Mouse (Mus musculus): ENCODE measurements around the gene Tmem223. TPM values are rescaled to one million over a fixed set of nuclear protein-coding genes. Genes with fewer than 3 reads are reported as not detected.

Tmem223 gene
- total and polyA plus RNA-seq, 3 experiments = 7.5 to 23.2 TPM; not detected in 1

GRCm38 (mm10) chr19:8763276-8763675 is 7.5 kb upstream of the Tmem223 start:
- peaks cover 3 to 11% of the 10 kb centered on the region in 2 experiments; a peak in 2 of 4 replicates for H3K4me1 ChIP-seq (ENCODE audit: control insufficient read depth in 1 of 2, insufficient read depth in 2 of 2, low read length in 2 of 2)
- no peak for DNase-seq (ENCODE audit: low read depth, low spot score)
- TF ChIP-seq TBP (IDR thresholded peaks at IDR 0.05; ENCODE audit: low read depth, low read length) = no peak
- no peak for TF ChIP-seq CTCF (IDR thresholded peaks at IDR 0.05 in 2 of 3, conservative IDR thresholded peaks at IDR 0.05 in 1 of 3; ENCODE audit: control insufficient read depth in 1 of 3, insufficient read depth in 1 of 3, low read depth in 2 of 3, low read length in 3 of 3, poor library complexity in 1 of 3, severe bottlenecking in 1 of 3)
- no peak for TF ChIP-seq CHD2 (IDR thresholded peaks at IDR 0.05; ENCODE audit: low read length)
- no peak for TF ChIP-seq ZMIZ1 (IDR thresholded peaks at IDR 0.05; ENCODE audit: low read depth, low read length)
- TF ChIP-seq ZKSCAN1 (IDR thresholded peaks at IDR 0.05; ENCODE audit: low read depth, low read length) = no peak
- TF ChIP-seq KAT2A (conservative IDR thresholded peaks at IDR 0.05; ENCODE audit: low read depth, low read length) = no peak
- no peak for TF ChIP-seq SIN3A (IDR thresholded peaks at IDR 0.05; ENCODE audit: low read length)
- no peak for TF ChIP-seq ETS1 (IDR thresholded peaks at IDR 0.05; ENCODE audit: low read depth, low read length)
- no peak for TF ChIP-seq EP300 (IDR thresholded peaks at IDR 0.05; ENCODE audit: low read depth in 1 of 2, low read length in 2 of 2)
- TF ChIP-seq HCFC1 (IDR thresholded peaks at IDR 0.05; ENCODE audit: low read depth, low read length) = no peak
- TF ChIP-seq POLR2AphosphoS5 (IDR thresholded peaks at IDR 0.05; ENCODE audit: borderline replicate concordance, low read depth, low read length) = no peak
- no peak for TF ChIP-seq ELF1 (IDR thresholded peaks at IDR 0.05; ENCODE audit: low read depth, low read length)
- TF ChIP-seq BHLHE40 (IDR thresholded peaks at IDR 0.05; ENCODE audit: borderline replicate concordance, low read depth, low read length) = no peak
- no peak for TF ChIP-seq RCOR1 (IDR thresholded peaks at IDR 0.05; ENCODE audit: low read depth, low read length)
- no peak for TF ChIP-seq MAZ (IDR thresholded peaks at IDR 0.05; ENCODE audit: low read depth, low read length)
- TF ChIP-seq MEF2A (IDR thresholded peaks at IDR 0.05; ENCODE audit: extremely low read depth, insufficient replicate concordance, low read depth, low read length, poor library complexity, severe bottlenecking) = no peak
- TF ChIP-seq ZNF384 (IDR thresholded peaks at IDR 0.05; ENCODE audit: low read depth, low read length) = no peak
- no peak for TF ChIP-seq RAD21 (IDR thresholded peaks at IDR 0.05; ENCODE audit: low read depth, low read length)
- peaks cover 16 to 39% of the 10 kb centered on the region in 2 experiments for H3K36me3 ChIP-seq (ENCODE audit: control insufficient read depth in 1 of 2, insufficient read depth in 2 of 2, low read length in 2 of 2)
- no peak overlapping the region for H3K27ac ChIP-seq (ENCODE audit: control insufficient read depth, low read depth, low read length)
- H3K27me3 ChIP-seq (ENCODE audit: control insufficient read depth in 1 of 2, insufficient read depth in 2 of 2, low read length in 2 of 2) = no peaks in the 10 kb centered on the region
- H3K79me2 ChIP-seq (ENCODE audit: control insufficient read depth, insufficient read depth, low read length, poor library complexity) = peaks cover 40% of the 10 kb centered on the region
- H3K9me3 ChIP-seq (replicated peaks; ENCODE audit: insufficient read depth, low read length) = no peaks in the 10 kb centered on the region
- H3K4me3 ChIP-seq (ENCODE audit: control insufficient read depth in 1 of 2, insufficient read depth in 1 of 2, low read depth in 2 of 2, low read length in 2 of 2) = no peak overlapping the region
- H3K9ac ChIP-seq (ENCODE audit: control insufficient read depth, low read depth, low read length, poor library complexity, severe bottlenecking) = no peak overlapping the region

GRCm38 (mm10) chr19:8765562-8765961 is 5.2 kb upstream of the Tmem223 start:
- no peak overlapping the region for H3K4me3 ChIP-seq (ENCODE audit: control insufficient read depth in 1 of 2, insufficient read depth in 1 of 2, low read depth in 2 of 2, low read length in 2 of 2)
- H3K79me2 ChIP-seq (ENCODE audit: control insufficient read depth, insufficient read depth, low read length, poor library complexity) = peaks cover 21% of the 10 kb centered on the region
- no peak overlapping the region for H3K9ac ChIP-seq (ENCODE audit: control insufficient read depth, low read depth, low read length, poor library complexity, severe bottlenecking)
- no peak for TF ChIP-seq CTCF (IDR thresholded peaks at IDR 0.05 in 2 of 3, conservative IDR thresholded peaks at IDR 0.05 in 1 of 3; ENCODE audit: control insufficient read depth in 1 of 3, insufficient read depth in 1 of 3, low read depth in 2 of 3, low read length in 3 of 3, poor library complexity in 1 of 3, severe bottlenecking in 1 of 3)
- no peak for TF ChIP-seq RCOR1 (IDR thresholded peaks at IDR 0.05; ENCODE audit: low read depth, low read length)
- no peak for TF ChIP-seq MAZ (IDR thresholded peaks at IDR 0.05; ENCODE audit: low read depth, low read length)
- no peak for TF ChIP-seq ZKSCAN1 (IDR thresholded peaks at IDR 0.05; ENCODE audit: low read depth, low read length)
- TF ChIP-seq RAD21 (IDR thresholded peaks at IDR 0.05; ENCODE audit: low read depth, low read length) = no peak
- TF ChIP-seq POLR2AphosphoS2 (IDR thresholded peaks at IDR 0.05; ENCODE audit: low read length) = no peak
- TF ChIP-seq POLR2A (IDR thresholded peaks at IDR 0.05; ENCODE audit: control insufficient read depth in 1 of 2, insufficient read depth in 1 of 2, low read depth in 1 of 2, low read length in 2 of 2, poor library complexity in 1 of 2) = no peak
- TF ChIP-seq MYB (IDR thresholded peaks at IDR 0.05; ENCODE audit: low read depth, low read length) = no peak
- no peak for TF ChIP-seq CHD2 (IDR thresholded peaks at IDR 0.05; ENCODE audit: low read length)
- no peak for TF ChIP-seq UBTF (IDR thresholded peaks at IDR 0.05; ENCODE audit: borderline replicate concordance, insufficient read depth, low read depth, low read length)
- H3K4me1 ChIP-seq (ENCODE audit: control insufficient read depth in 1 of 2, insufficient read depth in 2 of 2, low read length in 2 of 2) = no peaks in the 10 kb centered on the region
- H3K9me3 ChIP-seq (replicated peaks; ENCODE audit: insufficient read depth, low read length) = no peaks in the 10 kb centered on the region
- peaks cover under 1 to 48% of the 10 kb centered on the region in 2 experiments for H3K36me3 ChIP-seq (ENCODE audit: control insufficient read depth in 1 of 2, insufficient read depth in 2 of 2, low read length in 2 of 2)
- no peaks in the 10 kb centered on the region for H3K27me3 ChIP-seq (ENCODE audit: control insufficient read depth in 1 of 2, insufficient read depth in 2 of 2, low read length in 2 of 2)
- H3K27ac ChIP-seq (ENCODE audit: control insufficient read depth, low read depth, low read length) = no peak overlapping the region
- DNase-seq (ENCODE audit: low read depth, low spot score) = no peak

All from MEL (cell line).